Comparison of ENCODE assay signal across 9 mouse cellular contexts in genomic region chr6:30459056-30459747, GRCm38 (mm10). TPM values are rescaled to one million over a fixed set of nuclear protein-coding genes. Genes with fewer than 3 reads are reported as not detected.
DNase-seq lines count a peak whose midpoint lies in the region; ATAC-seq and TF ChIP-seq lines count a peak whose summit lies in the region.
"Had no signal": no experiment of that assay in that cellular context is flagged by ENCODE, and none has a peak within 500 bp of the region (broad histone marks: within the 10 kb centered on the region; RNA-seq: fewer than 3 reads in every experiment).

No protein-coding gene starts in this region.

- no peak for TF ChIP-seq POLR2A in testis, adult 2 months (IDR thresholded peaks at IDR 0.05; ENCODE audit: control insufficient read depth, low read depth, low read length)

- H3K9me3 ChIP-seq in intestine, embryonic 15.5 days: no peaks in the 10 kb centered on the region
- H3K9me3 ChIP-seq in neural tube, embryonic 15.5 days (replicated peaks): no peaks in the 10 kb centered on the region

- H3K9ac ChIP-seq in intestine, embryonic 15.5 days: peak overlapping the region; percentile 48
- no peak overlapping the region for H3K9ac ChIP-seq in neural tube, embryonic 15.5 days (replicated peaks)

- intact Hi-C loops in left cerebral cortex, postnatal 25 days (cut with DNase I): loop anchor here (1.0 kb wide), 1 partner anchor 278 kb away; no protein-coding TSS in a partner anchor

- WGBS in intestine, embryonic 15.5 days: 75% methylated on average over 16 of the region's 16 CpGs
- WGBS in neural tube, embryonic 15.5 days: 71% methylated on average over 16 of the region's 16 CpGs

- DNase-seq in cerebellum, adult 9-11 months: peak; percentile 60
- DNase-seq in cerebellum, adult 11 months: no peak
- no peak for DNase-seq in testis, postnatal 14 days (ENCODE audit: low spot score)
- no peak for DNase-seq in right cerebral cortex, adult 18-20 months
- DNase-seq in left cerebral cortex, postnatal 25 days (ENCODE audit: low spot score in 2 of 2): no peak

- no peak overlapping the region for H3K27ac ChIP-seq in testis, adult 2 months (ENCODE audit: control insufficient read depth, insufficient read depth, low read depth, low read length)
- no peak overlapping the region for H3K27ac ChIP-seq in intestine, embryonic 15.5 days
- H3K27ac ChIP-seq in neural tube, embryonic 15.5 days (replicated peaks): peak overlapping the region; percentile 94

- no peak for ATAC-seq in intestine, embryonic 15.5 days
- no peak for ATAC-seq in neural tube, embryonic 15.5 days (ENCODE audit: low FRiP score)

- H3K36me3 ChIP-seq in testis, adult 2 months (ENCODE audit: control insufficient read depth, insufficient read depth, low read length): no peaks in the 10 kb centered on the region
- 0 out of 2 replicates have a peak, but pooled peaks cover 5% of the 10 kb centered on the region for H3K36me3 ChIP-seq in intestine, embryonic 15.5 days
- peaks cover 11% of the 10 kb centered on the region for H3K36me3 ChIP-seq in neural tube, embryonic 15.5 days

- no peak for TF ChIP-seq CTCF in testis, adult 2 months (IDR thresholded peaks at IDR 0.05; ENCODE audit: control insufficient read depth, insufficient read depth, insufficient replicate concordance, low read depth, low read length)

- peaks cover 28% of the 10 kb centered on the region for H3K4me1 ChIP-seq in testis, adult 2 months (ENCODE audit: control insufficient read depth, insufficient read depth, low read length)
- peaks cover 27% of the 10 kb centered on the region for H3K4me1 ChIP-seq in intestine, embryonic 15.5 days (replicated peaks)
- peaks cover 40% of the 10 kb centered on the region for H3K4me1 ChIP-seq in neural tube, embryonic 15.5 days

- no peaks in the 10 kb centered on the region for H3K27me3 ChIP-seq in testis, adult 2 months (ENCODE audit: control insufficient read depth, insufficient read depth, low read length)
- H3K27me3 ChIP-seq in intestine, embryonic 15.5 days (replicated peaks): no peaks in the 10 kb centered on the region
- H3K27me3 ChIP-seq in neural tube, embryonic 15.5 days (replicated peaks): no peaks in the 10 kb centered on the region

- H3K4me3 ChIP-seq in testis, adult 2 months (ENCODE audit: control insufficient read depth, low read depth, low read length): peak overlapping the region; percentile 82
- H3K4me3 ChIP-seq in intestine, embryonic 15.5 days (replicated peaks): peak overlapping the region; percentile 42
- H3K4me3 ChIP-seq in neural tube, embryonic 15.5 days (replicated peaks): peak overlapping the region; percentile 40

- peak overlapping the region; percentile 81 for H3K4me2 ChIP-seq in intestine, embryonic 15.5 days (replicated peaks)
- H3K4me2 ChIP-seq in neural tube, embryonic 15.5 days: peak overlapping the region; percentile 66

RNA-seq across cellular contexts. Expression of gene Tmem209, which starts 50.4 kb away (rescaled TPM):
- 77.8 and 92.3 TPM in 2 replicates for polyA plus RNA-seq in testis, adult 2 months (2012; rRNA removed)
- polyA plus RNA-seq in intestine, embryonic 15.5 days (2015; fragmentation: Nextera tagmentation; extraction: Ambion mirVana): 31.5 and 33.6 TPM in 2 replicates
- polyA plus RNA-seq in neural tube, embryonic 15.5 days (2015; fragmentation: Nextera tagmentation; extraction: Ambion mirVana): 21.1 and 29.6 TPM in 2 replicates
- total RNA-seq in left cerebral cortex, postnatal 25 days (2021): 10 to 100 TPM; 17.4 to 20.1 TPM

RNA-seq across cellular contexts. Expression of gene Ssmem1, which starts 50.4 kb away (rescaled TPM):
- 109 and 119 TPM in 2 replicates for polyA plus RNA-seq in testis, adult 2 months (2012; rRNA removed)
- polyA plus RNA-seq in intestine, embryonic 15.5 days (2015; fragmentation: Nextera tagmentation; extraction: Ambion mirVana): not detected in 2 replicates
- not detected in 2 replicates for polyA plus RNA-seq in neural tube, embryonic 15.5 days (2015; fragmentation: Nextera tagmentation; extraction: Ambion mirVana)
- total RNA-seq in left cerebral cortex, postnatal 25 days (2021): under 1 TPM; 0.50 to 0.96 TPM
- total RNA-seq: common myeloid progenitor, adult 5-6 weeks had no signal

RNA-seq across cellular contexts. Expression of gene Klhdc10, which starts 57.5 kb away (rescaled TPM):
- polyA plus RNA-seq in testis, adult 2 months (2012; rRNA removed): 115 TPM in 2 replicates
- 14.5 and 15.2 TPM in 2 replicates for polyA plus RNA-seq in intestine, embryonic 15.5 days (2015; fragmentation: Nextera tagmentation; extraction: Ambion mirVana)
- polyA plus RNA-seq in neural tube, embryonic 15.5 days (2015; fragmentation: Nextera tagmentation; extraction: Ambion mirVana): 27.6 and 29.4 TPM in 2 replicates
- 100 to 1,000 TPM; 106 to 111 TPM for total RNA-seq in left cerebral cortex, postnatal 25 days (2021)

Comparison
In these comparisons a context has a peak if more than half of its experiments do, and no peak if none do; other contexts are left out.
1. RNA of gene Ssmem1, which starts 50.4 kb away (polyA plus RNA-seq): 109 to 119 TPM in testis, adult 2 months; not detected in neural tube, embryonic 15.5 days and not detected in intestine, embryonic 15.5 days; every median in the first group is over 10 times any median in the second.
2. Peak in every context shown above with its lines, with median percentiles within 50 percentile points of each other: H3K4me3 ChIP-seq.